Mouse (Mus musculus) activated CD4-positive, CD25-positive, alpha-beta regulatory T cell, adult 9 weeks (primary cell): ENCODE measurements around the gene Gm3250. TPM values are rescaled to one million over a fixed set of nuclear protein-coding genes. Genes with fewer than 3 reads are reported as not detected.

Source experiments
- polyA plus RNA-seq: library from polyadenylated mRNA; unstranded; fragments of 100-300 nt; shearing (Covaris generic); gene quantifications from one replicate; pipeline ENCODE4 v1.2.1, GENCODE M21; 2017

Gm3250 gene
- not detected for polyA plus RNA-seq

GRCm38 (mm10) chr10:77782442-77782841 is at the start of gene Gm3250:
Gene Gm3250, minus strand, starts transcription at chr10:77782542.

GRCm38 (mm10) chr10:77826951-77827350 is 44.6 kb upstream of the Gm3250 start, which contains the start of gene Krtap10-4:
Gene Krtap10-4, minus strand, starts transcription at chr10:77827095.

DNA sequence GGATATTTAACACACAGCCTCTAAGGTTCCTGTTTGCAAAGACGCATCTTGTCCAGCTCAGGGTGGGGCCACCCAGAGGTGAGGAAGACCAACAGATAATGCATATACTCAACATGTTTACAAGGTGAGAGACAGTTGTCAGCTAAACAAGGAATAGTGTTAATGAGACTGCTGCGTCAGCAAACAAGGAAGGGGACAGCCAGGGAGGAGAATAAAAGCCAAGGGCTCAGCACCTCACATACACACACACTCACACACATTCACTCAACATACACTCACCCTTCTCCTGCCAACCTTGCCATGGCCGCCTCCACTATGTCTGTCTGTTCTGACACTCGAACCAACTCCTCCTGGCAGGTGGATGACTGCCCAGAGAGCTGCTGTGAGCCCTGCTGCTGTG is 32.0 kb upstream of the Gm3250 start, which contains the start of gene Gm2696:
Gene Gm2696 (plus strand): TSS at position 301 of the 400 bp plus-strand sequence.

GRCm38 (mm10) chr10:77811743-77812142 is 29.4 kb upstream of the Gm3250 start, which contains the start of gene Gm9507:
Gene Gm9507, minus strand, starts transcription at chr10:77811843.

DNA sequence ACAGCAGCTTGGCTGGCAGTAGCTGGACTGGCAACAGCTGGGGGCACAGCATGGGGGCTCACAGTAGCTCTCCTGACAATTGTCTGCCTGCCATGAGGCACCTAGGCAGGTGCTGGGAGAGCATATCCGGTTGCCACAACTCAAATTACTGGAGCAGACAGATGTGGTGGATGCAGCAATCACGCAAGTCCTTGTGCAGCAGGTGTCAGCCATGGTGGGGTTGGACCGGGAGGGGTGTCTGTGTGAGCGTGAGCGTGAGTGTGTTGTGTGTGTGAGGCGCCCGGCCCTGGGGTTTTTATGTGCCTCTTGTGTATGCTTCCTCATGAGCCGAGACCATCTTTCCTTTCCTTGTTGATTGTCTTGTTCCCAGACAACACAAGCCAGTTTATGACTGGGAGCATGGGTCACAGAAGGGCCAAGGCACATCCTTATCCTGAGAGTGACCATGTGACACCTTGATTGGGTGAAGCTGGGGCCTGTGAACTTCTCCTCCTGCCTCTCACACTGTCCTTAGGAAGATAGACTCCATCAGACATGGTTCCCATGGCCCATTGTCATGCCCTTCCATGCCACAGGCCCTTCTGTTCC is 16.7 kb upstream of the Gm3250 start, which contains the start of gene Gm19668:
Gene Gm19668 (minus strand): TSS at position 213 of the 588 bp plus-strand sequence.

DNA sequence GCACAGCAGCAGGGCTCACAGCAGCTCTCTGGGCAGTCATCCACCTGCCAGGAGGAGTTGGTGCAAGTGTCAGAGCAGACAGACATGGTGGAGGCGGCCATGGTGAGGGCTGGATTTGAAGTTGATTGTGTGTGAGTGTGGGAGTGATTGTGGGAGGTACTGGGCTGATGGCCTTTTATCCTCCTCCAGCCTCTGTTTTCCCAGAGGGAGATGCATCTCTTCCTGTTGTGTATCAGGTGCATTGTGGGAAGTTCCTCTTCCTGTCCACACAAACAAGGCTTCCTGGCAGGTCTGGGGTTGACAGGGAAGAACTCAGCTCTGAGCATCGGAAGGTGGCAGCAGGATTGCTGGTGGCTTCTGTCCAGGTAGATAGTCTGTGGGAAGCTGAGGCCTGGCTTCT is 12.6 kb upstream of the Gm3250 start, which contains the start of gene Gm9639:
Gene Gm9639 (minus strand): TSS at position 101 of the 400 bp plus-strand sequence.

GRCm38 (mm10) chr10:77787876-77788275 is 5.5 kb upstream of the Gm3250 start, which contains the start of gene Gm7137:
Gene Gm7137, minus strand, starts transcription at chr10:77788200.

DNA sequence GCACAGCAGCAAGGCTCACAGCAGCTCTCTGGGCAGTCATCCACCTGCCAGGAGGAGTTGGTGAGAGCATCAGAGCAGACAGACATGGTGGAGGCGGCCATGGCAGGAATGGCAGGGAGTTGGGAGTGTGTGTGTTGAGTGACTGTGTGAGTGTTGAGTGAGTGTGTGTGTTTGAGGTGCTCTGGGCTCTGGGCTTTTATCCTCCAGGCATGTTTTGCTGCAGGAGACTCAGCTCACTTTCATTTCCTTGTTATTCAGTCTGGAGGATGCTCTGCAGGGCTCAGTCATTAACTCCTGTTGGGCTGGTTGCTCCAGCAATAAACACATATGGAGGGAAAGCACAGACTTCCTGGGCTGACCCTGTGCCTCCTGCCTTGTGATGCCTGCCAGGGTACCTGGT is 5.5 kb downstream of the Gm3250 start, which contains the start of gene Gm7138:
Gene Gm7138 (minus strand): TSS at position 101 of the 400 bp plus-strand sequence.

GRCm38 (mm10) chr10:77771225-77771624 is 11.1 kb downstream of the Gm3250 start, which contains the start of gene Gm3238:
Gene Gm3238, minus strand, starts transcription at chr10:77771325.

DNA sequence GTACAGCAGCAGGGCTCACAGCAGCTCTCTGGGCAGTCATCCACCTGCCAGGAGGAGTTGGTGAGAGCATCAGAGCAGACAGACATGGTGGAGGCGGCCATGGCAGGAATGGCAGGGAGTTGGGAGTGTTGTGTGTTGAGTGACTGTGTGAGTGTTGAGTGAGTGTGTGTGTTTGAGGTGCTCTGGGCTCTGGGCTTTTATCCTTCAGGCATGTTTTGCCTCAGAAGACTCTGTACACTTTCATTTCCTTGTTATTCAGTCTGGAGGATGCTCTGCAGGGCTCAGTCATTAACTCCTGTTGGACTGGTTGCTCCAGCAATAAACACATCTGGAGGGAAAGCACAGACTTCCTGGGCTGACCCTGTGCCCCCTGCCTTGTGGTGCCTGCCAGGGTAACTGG is 22.8 kb downstream of the Gm3250 start, which contains the start of gene Gm3233:
Gene Gm3233 (minus strand): TSS at position 101 of the 400 bp plus-strand sequence.

DNA sequence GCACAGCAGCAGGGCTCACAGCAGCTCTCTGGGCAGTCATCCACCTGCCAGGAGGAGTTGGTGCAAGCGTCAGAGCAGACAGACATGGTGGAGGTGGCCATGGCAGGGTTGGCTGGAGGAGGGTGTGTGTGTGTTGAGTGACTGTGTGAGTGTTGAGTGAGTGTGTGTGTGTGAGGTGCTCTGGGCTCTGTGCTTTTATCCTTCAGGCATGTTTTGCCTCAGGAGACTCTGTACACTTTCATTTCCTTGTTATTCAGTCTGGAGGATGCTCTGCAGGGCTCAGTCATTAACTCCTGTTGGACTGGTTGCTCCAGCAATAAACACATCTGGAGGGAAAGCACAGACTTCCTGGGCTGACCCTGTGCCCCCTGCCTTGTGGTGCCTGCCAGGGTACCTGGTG is 31.1 kb downstream of the Gm3250 start, which contains the start of gene Gm9736:
Gene Gm9736 (minus strand): TSS at position 101 of the 400 bp plus-strand sequence.

DNA sequence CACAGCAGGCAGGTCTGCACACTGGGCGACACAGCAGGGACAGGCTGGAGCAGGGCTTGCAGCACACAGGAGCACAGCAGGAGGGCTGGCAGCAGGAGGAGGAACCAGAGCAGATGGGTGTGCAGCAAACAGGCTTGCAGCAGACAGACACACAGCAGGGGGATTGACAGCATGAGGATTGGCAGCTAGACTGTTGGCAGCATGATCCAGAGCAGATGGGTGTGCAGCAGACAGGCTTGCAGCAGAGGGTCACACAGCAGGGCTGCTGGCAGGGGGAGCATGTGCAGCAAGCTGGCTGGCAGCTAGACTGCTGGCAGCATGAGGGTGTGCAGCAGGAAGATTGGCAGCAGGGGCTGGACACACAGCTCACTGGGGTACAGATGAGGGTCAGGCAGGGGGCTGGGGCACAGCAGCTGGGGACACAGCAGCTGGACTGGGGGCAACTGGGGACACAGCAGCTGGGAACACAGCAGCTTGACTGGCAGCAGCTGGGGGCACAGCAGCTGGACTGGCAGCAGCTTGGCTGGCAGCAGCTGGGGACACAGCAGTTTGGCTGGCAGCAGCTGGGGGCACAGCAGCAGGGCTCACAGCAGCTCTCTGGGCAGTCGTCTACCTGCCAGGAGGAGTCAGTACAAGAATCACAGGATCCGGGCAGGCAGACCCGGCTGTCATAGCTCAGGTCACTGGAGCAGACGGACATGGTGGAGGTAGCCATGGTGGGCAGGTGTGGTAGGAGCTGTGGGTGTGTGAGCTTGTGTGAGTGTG is 40.2 kb downstream of the Gm3250 start, which contains the start of gene Gm18596:
Gene Gm18596 (minus strand): TSS at position 715 of the 765 bp plus-strand sequence.

Other genes with a start within 250 kb of the Gm3250 start
- gene Pttg1ip, start 200.8 kb downstream of the Gm3250 start, polyA plus RNA-seq: 108 TPM
- 116 TPM for gene Sumo3, start 176.4 kb downstream of the Gm3250 start, polyA plus RNA-seq
- gene Gm49325, start 176.3 kb downstream of the Gm3250 start, polyA plus RNA-seq: not detected
- gene Ube2g2, start 160.3 kb downstream of the Gm3250 start, polyA plus RNA-seq: 58.6 TPM
- 0.59 TPM for gene Tspear, start 96.0 kb downstream of the Gm3250 start, polyA plus RNA-seq
- not detected for gene Gm19402, start 91.8 kb downstream of the Gm3250 start, polyA plus RNA-seq
- gene Gm9508, start 85.3 kb downstream of the Gm3250 start, polyA plus RNA-seq: not detected
- not detected for gene Gm10272, start 75.9 kb downstream of the Gm3250 start, polyA plus RNA-seq
- gene Gm10024, start 71.1 kb downstream of the Gm3250 start, polyA plus RNA-seq: not detected
- not detected for gene Gm10142, start 66.7 kb downstream of the Gm3250 start, polyA plus RNA-seq
- gene Krtap12-1, start 61.9 kb downstream of the Gm3250 start, polyA plus RNA-seq: not detected
- gene Gm10100, start 56.1 kb downstream of the Gm3250 start, polyA plus RNA-seq: not detected
- gene Gm18596, start 39.9 kb downstream of the Gm3250 start, polyA plus RNA-seq: not detected
- gene Gm9736, start 31.2 kb downstream of the Gm3250 start, polyA plus RNA-seq: not detected
- gene Gm3233, start 22.9 kb downstream of the Gm3250 start, polyA plus RNA-seq: not detected
- not detected for gene Gm3238, start 11.2 kb downstream of the Gm3250 start, polyA plus RNA-seq
- not detected for gene Gm7138, start 5.6 kb downstream of the Gm3250 start, polyA plus RNA-seq
- not detected for gene Gm7137, start 5.7 kb upstream of the Gm3250 start, polyA plus RNA-seq
- not detected for gene Gm9639, start 12.5 kb upstream of the Gm3250 start, polyA plus RNA-seq
- not detected for gene Gm19668, start 16.6 kb upstream of the Gm3250 start, polyA plus RNA-seq
- not detected for gene Gm9507, start 29.3 kb upstream of the Gm3250 start, polyA plus RNA-seq
- not detected for gene Gm2696, start 32.1 kb upstream of the Gm3250 start, polyA plus RNA-seq
- gene Krtap10-4, start 44.6 kb upstream of the Gm3250 start, polyA plus RNA-seq: not detected
- not detected for gene Krtap10-10, start 53.4 kb upstream of the Gm3250 start, polyA plus RNA-seq
- gene Gm36176, start 64.3 kb upstream of the Gm3250 start, polyA plus RNA-seq: not detected
- not detected for gene Gm10318, start 70.3 kb upstream of the Gm3250 start, polyA plus RNA-seq
- gene Gm3285, start 79.4 kb upstream of the Gm3250 start, polyA plus RNA-seq: not detected
- not detected for gene Lrrc3, start 120.0 kb upstream of the Gm3250 start, polyA plus RNA-seq
- gene Trpm2, start 188.0 kb upstream of the Gm3250 start, polyA plus RNA-seq: 1.3 TPM
- gene 1810043G02Rik, start 196.0 kb upstream of the Gm3250 start, polyA plus RNA-seq: 10.6 TPM
- gene Pfkl, start 227.5 kb upstream of the Gm3250 start, polyA plus RNA-seq: 94.5 TPM